Mouse (Mus musculus) kidney, postnatal 4 days (tissue): ENCODE results near the gene Cadps2.

Experiments
- DNase-seq, 2 experiments: peaks; one replicate each; pipeline ENCODE4 v3.0.0; 2021; ENCODE audit warnings: mixed read lengths in 2 of 2

The Cadps2 gene

DNA sequence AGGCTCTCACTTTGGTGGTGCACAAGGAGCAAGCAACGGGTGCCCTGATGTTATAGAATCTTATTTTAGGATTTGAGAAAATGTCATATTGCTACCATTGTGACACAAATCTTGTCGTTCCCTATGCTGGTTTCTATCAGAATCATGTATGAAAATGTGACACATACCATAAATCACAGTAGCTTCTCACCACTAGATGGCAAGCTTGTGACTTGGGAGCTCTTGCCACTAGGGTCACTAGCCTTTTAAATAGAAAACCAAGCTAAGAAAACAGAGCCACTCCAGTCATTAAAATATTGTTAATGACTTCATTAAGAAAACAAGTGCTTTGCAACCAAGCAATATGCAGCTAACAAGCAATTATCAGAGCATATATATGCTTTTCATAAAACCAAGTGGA lies 81.0 kb downstream of the Cadps2 start:
- no peak for DNase-seq

DNA sequence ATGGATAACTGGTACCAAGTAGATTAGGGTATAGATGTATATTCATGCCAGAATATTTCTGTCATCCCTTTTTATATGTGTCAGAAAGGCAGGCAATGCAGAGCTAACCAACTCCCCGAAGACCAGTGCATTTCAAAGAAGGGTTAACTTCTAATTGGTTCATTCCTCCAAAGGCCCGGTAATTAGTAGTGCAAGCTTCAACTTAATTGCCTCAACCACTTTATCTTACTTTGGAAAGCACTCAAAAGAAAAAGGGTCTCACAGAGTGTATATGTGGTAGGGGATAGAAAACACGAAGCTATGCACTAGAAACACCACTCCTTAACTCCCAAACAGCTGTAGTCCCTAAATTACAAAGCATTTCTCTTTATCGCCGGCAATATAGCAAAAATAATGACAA lies 90.4 kb downstream of the Cadps2 start:
- no peak for DNase-seq

DNA sequence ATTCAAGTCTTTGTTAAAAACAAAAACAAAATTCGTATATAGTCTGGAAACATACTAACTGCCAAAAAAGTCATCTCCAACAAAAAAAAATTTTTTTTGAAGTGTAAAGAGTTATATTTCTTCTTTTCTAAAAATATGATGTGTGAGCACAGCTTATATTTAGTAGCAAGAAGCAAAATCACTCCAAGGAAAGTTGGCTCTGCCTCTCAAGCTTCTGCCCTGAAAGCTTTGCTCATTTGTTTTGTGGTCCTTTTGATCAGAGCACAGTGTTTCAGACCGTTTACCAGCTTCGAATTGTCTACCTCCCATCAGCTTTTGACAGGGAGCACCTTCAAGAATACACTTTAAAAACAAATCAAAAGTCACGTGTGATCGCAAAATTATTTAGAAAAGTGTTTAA lies 99.2 kb downstream of the Cadps2 start:
- DNase-seq, result no peak

DNA sequence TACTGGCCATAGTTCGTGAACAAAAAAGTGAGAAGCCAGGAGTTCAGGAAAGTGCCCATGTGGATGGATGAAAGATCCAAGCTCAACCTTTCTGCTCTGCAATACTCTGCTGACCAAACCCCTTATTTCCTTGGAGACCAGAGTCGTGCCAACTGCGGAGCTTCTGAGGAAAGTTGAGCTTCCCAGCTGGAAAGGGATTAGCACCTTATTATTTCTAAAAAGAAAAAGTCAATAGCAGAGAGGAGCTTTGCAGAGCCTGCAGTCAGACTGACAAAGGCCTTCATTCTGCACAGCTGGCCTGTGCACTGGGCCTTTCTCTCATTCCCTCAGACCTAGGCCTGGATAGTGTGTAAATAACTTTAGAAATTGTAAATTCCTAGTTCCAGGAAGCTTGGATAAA lies 106.5 kb downstream of the Cadps2 start:
- no peak for DNase-seq

DNA sequence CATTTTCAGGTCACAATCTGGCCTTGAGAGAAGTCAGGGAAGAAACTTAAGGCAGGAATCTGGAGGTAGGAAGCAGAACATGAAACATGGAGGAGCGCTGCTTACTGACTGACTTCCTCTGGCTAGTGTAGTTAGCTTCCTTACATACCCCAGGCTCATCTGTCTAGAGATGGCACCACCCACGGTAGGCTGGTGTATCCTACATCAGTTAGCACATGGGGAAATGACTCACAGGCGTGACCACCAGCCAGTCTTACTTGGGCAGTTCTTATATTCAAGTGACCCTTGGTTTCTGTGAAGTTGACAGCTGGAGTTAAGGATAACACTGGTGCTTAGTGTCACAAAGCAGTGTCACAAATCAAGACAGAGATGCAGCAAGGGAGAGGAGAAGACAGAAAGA lies 110.6 kb downstream of the Cadps2 start:
- DNase-seq, result peak in 1 of 2 experiments; percentile 3

DNA sequence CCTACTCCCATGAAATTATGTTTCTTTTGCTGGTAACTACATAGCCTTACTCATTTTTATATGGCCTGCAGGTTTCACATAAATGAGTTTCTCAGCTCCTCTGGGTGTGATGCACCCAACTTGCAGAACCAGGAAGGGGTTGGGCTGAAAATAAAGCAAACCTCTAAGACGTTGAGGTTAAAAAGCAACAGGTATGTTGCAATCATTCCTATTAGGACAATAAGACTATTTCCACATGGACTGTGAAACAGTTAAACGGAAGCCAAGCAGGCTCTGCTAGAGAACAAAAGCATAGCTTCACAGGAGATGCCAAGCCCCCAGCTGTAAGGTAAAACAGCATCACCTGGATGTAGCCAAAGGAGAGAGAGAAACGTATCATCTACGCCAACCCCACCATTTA lies 115.5 kb downstream of the Cadps2 start:
- DNase-seq, result no peak

DNA sequence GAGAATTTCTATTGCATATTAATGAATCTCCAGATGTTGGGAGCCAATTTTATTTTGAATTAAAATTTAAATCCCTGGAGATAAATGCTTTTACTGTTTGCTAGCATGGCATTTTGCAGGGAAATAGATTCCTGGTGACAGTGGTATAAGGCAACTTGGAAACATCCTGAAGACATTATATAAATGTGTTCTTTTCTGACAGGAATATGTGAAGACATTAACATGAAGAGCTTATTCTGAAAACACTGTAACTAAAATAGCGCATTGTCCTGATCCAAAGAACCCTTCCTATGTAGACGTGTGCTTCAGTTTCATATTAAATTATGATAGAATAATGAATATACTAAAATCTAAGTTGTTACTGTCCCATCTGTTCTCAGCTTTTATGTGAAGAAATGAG lies 118.8 kb downstream of the Cadps2 start:
- no peak for DNase-seq

DNA sequence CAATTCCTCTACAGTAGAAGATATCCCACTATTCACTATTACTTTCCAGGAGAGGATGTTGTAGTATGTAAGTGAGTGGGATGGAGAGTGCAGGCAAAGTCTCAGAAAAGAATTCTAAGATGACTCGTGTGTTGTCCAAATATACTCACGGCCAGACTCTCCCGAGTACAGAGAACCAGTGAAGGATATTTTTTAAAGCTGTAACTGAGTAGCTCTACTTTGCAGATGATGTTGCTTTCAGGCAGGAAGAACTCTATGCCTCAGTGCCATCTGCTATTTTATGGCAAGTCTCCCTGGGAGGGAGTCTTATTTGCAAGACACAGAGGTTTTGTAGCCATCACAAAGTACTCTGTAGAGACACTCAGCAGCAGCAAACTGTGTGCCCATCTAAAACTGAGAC lies 131.7 kb downstream of the Cadps2 start:
- no peak for DNase-seq

DNA sequence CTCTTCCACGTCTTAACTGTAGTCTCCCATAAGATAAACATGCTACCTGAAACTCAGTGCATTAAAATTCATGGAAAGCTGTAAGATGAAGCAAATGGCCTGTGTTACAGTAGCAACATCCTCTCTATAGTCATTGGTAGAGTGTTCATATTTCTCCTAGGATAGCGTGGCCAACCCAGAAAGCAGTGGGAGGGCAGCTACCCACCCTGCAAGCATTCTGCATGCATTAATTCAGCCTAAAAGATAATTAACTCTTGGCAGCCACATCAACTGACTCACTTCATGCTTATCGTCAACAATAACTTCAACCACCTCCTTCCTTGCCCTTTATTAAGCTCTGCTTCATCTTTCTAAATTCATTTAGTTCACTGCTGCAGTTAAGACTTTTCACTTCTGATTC lies 138.3 kb downstream of the Cadps2 start:
- no peak for DNase-seq

DNA sequence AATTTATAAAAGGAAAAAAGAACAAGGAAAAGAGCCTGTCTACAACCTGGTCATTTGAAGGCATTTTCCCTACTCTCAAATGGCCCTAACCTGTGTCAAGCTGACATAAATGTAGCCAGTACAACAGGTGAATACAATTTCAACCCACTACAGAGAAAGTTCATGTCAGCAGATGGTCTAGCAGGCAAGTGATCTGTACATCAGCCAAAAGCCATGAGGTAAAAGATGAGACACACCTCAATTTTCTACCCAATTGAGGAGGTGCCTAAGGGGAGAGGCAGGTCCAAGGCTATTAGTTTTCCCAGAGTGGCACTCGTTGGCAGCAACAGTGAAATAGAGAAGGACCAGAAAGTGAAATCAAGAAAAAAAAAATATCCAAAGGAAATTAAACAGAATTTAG lies 161.0 kb downstream of the Cadps2 start:
- no peak for DNase-seq

DNA sequence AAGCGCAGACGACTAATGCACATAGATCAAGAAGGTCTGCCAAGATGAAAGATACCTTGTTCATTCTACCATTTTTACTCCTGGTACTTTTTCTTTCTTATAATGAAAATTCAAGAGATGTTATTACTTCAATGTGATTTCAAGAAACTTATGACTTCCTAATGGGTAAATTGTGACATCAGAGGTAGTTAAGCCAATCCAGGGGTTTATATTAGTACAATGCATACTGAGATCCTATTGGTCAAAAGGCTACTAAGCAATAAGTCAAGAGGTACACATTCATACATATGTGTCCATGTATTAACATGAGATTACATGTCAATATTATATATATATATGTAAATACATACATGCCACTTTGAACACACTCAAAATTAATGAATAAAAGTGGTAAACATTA lies 184.2 kb downstream of the Cadps2 start, which contains the start of gene Rnf148:
Rnf148 (minus strand) TSS at position 101 of the 400 bp plus-strand sequence.
- no peak for DNase-seq

DNA sequence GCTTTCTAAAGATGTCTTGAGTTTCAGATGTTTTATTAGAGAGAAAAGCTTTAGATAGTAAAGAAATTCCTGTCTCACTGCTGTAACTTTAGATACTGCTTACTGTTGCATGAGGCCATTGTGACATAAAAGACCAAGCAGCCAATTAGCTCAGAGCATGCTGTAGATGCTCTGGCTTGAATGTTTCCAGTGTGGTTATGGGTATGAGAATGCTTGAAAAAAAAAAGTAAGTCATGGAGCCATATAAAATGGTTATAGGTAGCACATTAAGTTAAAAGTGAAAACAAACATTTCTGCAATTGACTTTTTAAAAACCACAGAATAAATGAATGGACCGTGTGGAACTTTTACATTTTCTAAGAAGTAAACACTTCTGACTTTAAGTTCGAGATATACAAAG lies 189.0 kb downstream of the Cadps2 start, which contains the start of gene Rnf133:
Rnf133 (minus strand) TSS at position 101 of the 400 bp plus-strand sequence.
- DNase-seq, result no peak

DNA sequence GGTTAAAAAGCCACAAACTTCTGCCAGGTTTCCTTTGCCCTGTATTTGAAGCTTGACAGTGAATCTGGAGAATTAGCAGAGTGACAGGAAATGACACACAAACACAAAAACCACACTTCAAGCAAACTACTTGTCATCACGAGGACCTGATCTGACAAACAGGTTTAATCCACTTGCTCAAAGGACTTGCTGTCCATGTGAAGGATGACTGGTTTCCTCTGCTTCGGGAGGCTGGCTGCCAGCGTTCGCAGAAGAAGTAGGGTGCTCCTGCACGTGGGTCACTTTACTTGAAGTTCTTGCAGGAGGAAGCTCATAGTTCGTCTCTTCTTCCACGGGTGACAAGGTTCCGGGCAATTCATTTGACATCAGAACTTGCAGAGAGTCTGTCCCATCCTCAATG lies 190.5 kb downstream of the Cadps2 start:
- peak in 1 of 2 experiments; percentile 13 for DNase-seq

DNA sequence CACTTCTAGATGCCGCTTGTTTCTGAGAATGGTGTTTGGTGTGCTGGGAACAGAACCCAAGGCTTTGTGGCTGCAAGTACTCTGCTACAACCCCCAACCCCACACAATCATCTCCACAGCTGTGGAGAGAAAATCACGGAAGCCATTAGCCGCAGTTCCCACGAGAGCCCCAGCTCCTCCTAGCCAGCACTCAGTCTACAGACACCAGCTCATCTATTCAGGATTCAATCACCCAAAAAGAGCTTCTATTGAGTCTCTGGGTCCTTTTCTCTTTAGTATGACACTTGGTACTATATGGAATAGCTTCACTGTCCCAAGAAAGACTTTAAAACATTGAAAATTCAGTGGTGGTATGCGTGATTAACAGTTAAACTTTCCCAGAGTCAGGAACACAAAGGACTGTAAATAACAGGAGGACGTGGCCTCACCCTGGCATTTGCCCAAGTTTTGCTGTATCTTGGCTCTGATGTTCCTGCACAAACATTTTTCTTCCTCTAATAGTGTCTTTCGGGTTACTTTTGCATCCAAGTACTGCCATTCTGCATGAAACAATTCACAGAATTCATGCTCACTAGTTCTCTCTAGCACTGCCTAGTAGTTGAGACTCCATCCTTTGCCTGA lies 191.5 kb downstream of the Cadps2 start:
- peak; percentile 73 to 80 for DNase-seq

DNA sequence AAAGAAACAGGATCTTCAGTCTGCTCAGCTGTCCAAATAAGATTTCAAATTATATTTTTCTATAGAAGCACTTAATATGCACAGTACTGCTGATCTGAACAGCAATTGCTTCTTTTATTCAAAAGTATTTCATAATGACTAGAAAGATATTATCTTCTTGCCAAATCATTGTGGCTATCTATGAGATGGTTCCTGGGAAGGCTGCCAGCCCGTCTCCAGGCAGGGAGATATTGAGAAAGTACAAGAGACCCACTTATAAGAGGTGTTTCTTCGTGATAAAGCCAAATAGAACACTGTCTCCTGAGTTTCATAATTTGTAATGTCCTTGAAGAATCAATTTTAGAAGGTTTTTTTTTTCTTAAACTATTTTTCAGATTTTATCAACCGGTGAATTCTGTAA lies 202.1 kb downstream of the Cadps2 start:
- DNase-seq, result peak in 1 of 2 experiments; percentile 6

DNA sequence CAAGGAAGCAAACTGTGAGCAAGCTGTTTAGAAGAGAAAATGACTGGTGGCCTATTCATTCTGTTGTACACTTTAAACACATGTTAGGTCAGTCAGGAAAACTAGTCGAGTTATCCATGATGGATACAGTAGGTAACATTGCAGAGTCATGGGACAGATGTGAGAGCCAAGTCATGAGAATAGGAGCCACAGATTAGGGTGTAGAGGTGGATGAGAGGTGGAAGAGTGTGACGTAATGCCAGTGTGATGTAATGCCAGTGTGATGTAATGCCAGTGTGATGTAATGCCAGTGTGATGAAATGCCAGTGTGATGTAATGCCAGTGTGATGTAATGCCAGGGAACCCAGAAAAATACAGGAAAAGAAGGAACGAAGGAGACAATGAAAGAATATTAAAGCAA lies 204.0 kb downstream of the Cadps2 start:
- DNase-seq, result no peak

DNA sequence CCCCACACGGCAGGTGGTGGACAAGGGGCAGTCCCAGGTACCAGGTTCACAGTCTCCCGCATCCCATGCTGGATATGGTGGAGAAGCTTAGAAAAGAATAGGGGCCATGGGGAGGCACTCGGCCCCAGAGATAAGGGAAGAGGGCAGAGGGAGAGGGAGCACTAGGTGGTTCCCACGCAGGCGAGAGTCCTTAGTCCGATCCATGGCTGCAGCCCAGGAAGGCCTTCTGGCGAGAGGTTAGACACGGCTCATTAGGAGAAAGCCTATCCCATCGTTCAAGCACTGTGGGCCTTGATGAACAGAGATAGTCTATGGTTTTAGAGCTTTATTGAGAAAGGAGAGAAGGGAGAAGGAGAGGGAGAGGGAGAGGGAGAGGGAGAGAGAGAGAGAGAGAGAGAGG lies 205.2 kb downstream of the Cadps2 start:
- no peak for DNase-seq

DNA sequence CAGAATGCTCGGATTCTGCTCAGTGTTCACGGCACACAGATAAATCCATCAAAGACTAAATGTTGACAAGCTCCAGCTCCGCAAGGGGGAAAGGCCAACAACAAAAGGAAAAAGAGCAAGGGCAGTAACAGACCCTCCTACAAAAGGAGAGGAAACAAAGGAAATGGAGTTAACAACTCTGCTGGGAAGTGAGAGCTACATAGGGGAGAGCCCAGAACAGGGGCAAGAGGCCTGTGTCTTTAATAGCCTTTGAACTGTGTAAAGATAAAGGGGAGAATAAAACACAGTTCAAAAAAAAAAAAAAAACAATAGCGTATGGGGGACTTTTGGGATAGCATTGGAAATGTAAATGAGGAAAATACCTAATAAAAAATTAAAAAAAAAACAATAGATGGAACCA lies 208.8 kb downstream of the Cadps2 start:
- DNase-seq, result no peak

DNA sequence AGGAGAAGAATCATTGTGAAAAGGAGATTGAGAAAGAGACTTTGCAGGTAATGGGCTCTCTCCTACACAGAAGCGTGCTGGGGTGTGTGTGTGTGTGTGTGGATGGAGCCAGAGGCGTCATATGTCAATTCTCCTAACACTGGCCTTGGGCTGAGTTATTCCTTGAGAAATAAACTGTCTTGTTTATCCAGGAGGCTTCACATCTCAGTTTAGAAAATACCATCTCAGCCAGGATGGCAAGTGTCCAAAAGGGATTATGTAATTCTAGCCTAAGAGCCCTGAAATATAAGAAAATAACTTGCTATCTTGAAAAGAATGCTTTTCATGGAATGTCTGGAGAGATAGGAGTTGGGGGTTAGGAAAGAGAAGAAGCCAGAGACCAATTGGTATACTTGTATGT lies 264.1 kb downstream of the Cadps2 start:
- DNase-seq, result no peak

DNA sequence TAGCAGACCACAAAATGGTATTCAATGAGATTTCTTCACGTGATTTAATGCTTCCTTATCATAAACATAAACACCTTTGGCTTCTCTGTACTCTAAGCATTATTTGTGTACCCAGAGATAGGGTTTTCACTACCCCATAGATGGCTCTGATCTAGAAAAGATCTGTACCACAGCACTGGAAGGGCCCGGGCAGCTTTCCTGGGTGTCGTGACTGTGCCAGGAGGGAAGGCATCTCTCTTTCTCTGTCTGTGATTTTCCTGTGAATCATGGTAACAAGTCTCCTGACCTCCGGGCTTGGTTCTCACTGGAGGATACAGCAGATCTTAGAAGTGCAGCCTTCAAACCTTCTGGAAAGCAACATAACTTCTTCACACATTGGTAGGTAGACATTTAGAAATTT lies 265.5 kb downstream of the Cadps2 start:
- DNase-seq, result no peak

DNA sequence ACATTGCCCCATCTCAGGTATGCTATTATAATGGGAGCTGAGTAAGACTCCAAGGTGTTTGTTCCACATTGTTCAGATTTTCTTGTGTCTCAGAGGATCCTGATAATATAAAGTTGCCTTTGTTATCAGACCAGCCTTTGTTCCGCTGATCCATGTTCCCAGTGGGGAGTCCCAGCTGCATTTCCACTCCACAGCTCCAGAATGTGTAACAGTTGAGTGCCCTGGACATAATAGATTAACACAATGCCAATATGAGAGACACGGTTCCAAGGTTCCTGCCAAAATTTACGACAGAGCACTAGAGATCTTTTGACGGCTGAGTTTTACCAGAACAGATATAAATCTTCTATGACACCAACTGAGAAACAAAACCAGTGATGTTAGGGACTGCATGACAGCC lies 266.8 kb downstream of the Cadps2 start:
- DNase-seq, result no peak

DNA sequence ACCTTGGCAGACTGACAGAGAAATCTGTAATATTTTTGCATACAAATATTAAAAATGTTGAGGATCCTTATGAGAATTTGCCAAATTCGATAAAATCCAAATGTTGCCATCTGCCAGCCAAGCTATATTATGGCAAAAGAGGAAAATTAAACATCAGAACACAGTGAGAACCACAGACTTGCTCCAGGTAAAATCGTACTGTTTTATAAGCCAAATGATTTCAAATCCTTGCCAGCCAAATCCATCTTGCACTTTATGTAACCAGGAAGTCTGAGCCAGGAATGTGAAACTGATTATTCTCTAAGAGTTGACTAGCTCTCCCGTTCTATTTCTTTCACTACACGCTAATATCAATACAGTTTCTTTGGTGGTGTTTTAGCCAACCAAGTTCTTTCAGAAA lies 269.5 kb downstream of the Cadps2 start:
- DNase-seq, result no peak

DNA sequence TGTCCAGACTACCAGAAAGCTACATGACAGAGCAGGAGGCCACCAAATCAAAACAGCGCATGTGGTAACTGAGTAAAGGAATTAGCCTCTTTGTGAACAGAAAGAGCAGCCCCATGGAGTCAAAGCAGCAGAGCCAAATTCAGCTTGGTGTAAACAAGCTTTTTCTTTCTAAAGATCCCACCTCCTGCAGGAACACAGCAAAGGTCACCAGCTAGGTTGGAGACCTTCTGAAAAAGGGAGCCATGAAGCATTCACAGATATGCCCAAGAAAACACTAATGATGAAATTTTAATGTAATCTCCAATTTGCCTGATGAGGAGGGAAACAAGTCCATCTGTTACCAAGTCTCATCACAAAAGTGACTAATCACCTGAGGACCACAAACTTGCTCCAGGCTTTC lies 270.5 kb downstream of the Cadps2 start:
- DNase-seq, result no peak

DNA sequence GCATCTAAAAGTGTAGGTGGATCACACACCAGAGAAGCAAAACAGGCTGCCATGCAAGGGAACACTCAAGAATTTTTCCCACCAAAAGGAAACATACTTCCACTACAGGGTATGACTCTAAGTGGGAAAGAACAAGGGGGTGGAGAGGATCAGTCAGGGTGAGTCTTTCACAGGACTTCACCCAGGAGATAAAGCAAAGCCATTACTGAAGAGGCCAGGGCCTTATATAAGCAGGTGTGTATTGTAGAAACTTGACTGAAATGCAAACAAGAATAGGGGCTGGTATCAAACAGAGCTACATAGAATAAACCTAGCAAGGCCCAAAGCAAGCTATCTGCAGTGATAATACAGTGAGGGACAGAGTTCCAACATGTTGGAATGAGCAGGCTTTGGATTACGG lies 271.6 kb downstream of the Cadps2 start:
- DNase-seq, result no peak

DNA sequence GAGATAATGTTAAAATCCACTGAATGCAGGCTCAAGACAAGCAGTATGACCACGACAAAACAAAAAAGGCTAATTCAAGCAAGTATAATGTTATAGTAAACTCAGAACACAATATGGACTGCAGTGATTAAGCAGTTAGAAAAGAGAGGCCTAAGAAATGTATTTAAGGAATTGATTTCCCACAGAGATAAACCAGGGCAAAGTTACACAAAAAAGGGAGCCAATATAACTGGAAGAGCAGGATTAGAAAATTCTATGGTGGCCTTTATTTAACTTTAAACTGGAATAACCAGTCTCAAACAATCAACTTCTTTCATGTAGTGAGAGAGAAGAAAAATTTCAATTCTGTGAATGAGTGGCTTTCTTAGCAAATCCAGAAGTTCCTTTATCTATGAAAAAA lies 289.3 kb downstream of the Cadps2 start:
- DNase-seq, result no peak

DNA sequence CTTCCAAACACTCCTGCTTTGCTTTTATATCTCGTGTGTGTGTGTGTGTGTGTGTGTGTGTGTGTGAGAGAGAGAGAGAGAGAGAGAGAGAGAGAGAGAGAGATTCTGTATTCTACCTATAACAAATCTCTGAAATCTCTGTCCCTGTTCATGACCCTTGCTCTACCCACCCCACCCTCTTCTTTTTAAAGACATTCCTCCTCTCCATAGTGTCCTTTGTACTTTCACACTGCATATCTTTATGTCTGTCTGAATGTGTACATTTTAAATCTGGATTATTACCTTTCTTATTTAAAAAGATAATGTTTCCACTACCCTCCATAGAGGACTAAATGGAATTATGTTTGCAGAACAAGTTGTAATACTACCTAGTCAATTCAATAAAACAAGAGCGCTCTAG lies 315.5 kb downstream of the Cadps2 start:
- no peak for DNase-seq
